Mouse (Mus musculus) limb, embryonic 11.5 days (tissue): Measurements from ENCODE around the gene Banp. TPM values are rescaled to one million over a fixed set of nuclear protein-coding genes. Genes with fewer than 3 reads are reported as not detected.

Source experiments
- ATAC-seq: fragments of 200-750 bp; cut with Nextera tagmentation; 2 replicates; pipeline ENCODE4 v1.8.0; 2017; ENCODE audit warnings: low read depth; ENCODE audit not compliant: insufficient number of reproducible peaks, low FRiP score, low TSS enrichment
- DNase-seq: peaks from one replicate; pipeline ENCODE4 v3.0.0-alpha.2; 2015; ENCODE audit warnings: low spot score
- H3K27ac ChIP-seq: fragments of 300-500 bp; sonication (generic); replicated peaks from 2 replicates; pipeline ENCODE4 v1.5.1; 2014; ENCODE audit warnings: low read depth, mild to moderate bottlenecking, low read length
- H3K27me3 ChIP-seq: fragments of 300-500 bp; sonication (generic); 2 replicates; pipeline ENCODE4 v1.6.1; 2014; ENCODE audit warnings: mild to moderate bottlenecking, low read length, mixed read lengths; ENCODE audit not compliant: control insufficient read depth, insufficient read depth
- H3K36me3 ChIP-seq: fragments of 300-500 bp; sonication (generic); 2 replicates; pipeline ENCODE4 v1.6.1; 2014; ENCODE audit warnings: mild to moderate bottlenecking, low read length, moderate library complexity, mixed read lengths; ENCODE audit not compliant: control insufficient read depth, insufficient read depth
- H3K4me1 ChIP-seq: fragments of 300-500 bp; sonication (generic); 2 replicates; pipeline ENCODE4 v1.6.1; 2014; ENCODE audit warnings: low read length, mixed read lengths; ENCODE audit not compliant: control insufficient read depth, insufficient read depth
- H3K4me2 ChIP-seq: fragments of 300-500 bp; sonication (generic); 2 replicates; pipeline ENCODE4 v1.6.1; 2014; ENCODE audit warnings: low read depth, mild to moderate bottlenecking, moderate library complexity; ENCODE audit not compliant: severe bottlenecking
- H3K4me3 ChIP-seq: fragments of 300-500 bp; sonication (generic); 2 replicates; pipeline ENCODE4 v1.5.1; 2014; ENCODE audit warnings: low read depth, low read length
- H3K9ac ChIP-seq: fragments of 300-500 bp; sonication (generic); 2 replicates; pipeline ENCODE4 v1.6.1; 2014; ENCODE audit warnings: mild to moderate bottlenecking, low read length
- H3K9me3 ChIP-seq: fragments of 300-500 bp; sonication (generic); 2 replicates; pipeline ENCODE4 v1.6.1; 2016; ENCODE audit warnings: low read length; ENCODE audit not compliant: control insufficient read depth
- WGBS: fragments of 180-500 bp; shearing (Covaris S2); extraction: QIAGEN DNeasy Blood & Tissue Kit; methylation state at CpG from one replicate; pipeline ENCODE4 v1.1.7; 2014; 5-methylcytosine and 5-hydroxymethylcytosine counted together
- polyA plus RNA-seq: library from polyadenylated mRNA; unstranded; fragments of >200 nt; fragmentation: Nextera tagmentation; extraction: Ambion mirVana; gene quantifications from 2 replicates; pipeline ENCODE4 v1.2.1, GENCODE M21; 2014

Banp gene
- polyA plus RNA-seq, 1 experiment from 2014 or later, result 58.1 TPM

DNA sequence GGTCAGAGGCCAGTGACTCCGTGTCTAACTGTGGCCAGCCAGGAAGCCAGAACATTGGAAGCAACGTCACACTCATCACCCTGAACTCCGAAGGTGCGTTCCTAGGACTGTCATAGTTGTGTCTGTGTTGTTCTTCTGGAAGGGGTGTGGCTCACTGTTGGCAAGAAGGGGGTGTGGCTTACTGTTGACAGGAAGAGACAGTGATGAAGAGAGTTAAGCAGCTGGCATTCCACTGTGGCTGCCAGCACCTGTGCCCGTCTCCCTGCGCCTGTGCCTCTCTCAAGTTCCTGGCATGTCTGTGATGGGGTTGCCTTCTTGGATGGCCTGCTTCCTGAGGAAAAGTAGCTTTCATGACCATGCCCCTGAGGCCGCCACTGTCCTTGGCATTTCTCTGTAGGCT lies 42.1 kb downstream of the Banp start:
- Histone ChIP-seq H3K27ac (no peak overlapping the region), H3K4me1 (no peaks in the 10 kb centered on the region), H3K9me3 (no peaks in the 10 kb centered on the region), H3K4me3 (no peak overlapping the region), H3K36me3 (peaks cover 22% of the 10 kb centered on the region), H3K27me3 (no peaks in the 10 kb centered on the region), H3K4me2 (no peak overlapping the region), H3K9ac (no peak overlapping the region)
- DNase-seq (no peak), ATAC-seq (no peak)
- 98% methylated on average over 7 of the region's 7 CpGs for WGBS

DNA sequence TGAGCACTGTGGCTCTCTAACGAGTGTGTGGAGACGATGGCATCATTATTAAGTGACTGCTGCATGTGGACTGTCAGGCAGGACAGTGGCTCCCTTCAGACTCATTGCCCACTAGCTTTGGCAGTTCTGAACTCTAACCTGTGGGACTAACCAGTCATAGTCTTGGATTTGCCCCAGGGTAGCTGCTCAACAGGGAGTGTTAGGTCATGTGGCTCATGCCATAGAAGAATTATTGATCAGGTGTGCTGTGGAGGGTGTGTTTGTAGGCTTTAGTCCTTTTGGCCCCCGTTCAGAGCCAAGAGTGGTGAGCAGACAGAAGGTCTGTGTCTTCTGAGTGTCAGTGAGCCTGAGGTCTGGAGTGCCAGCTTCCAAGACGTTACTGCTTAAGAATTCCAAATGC lies 43.4 kb downstream of the Banp start:
- WGBS, result 82% methylated on average over 4 of the region's 4 CpGs
- H3K36me3 ChIP-seq, result peaks cover 32% of the 10 kb centered on the region
- H3K4me3 ChIP-seq, result no peak overlapping the region
- no peaks in the 10 kb centered on the region for H3K27me3 ChIP-seq
- H3K9ac ChIP-seq, result no peak overlapping the region
- no peak for DNase-seq
- ATAC-seq, result no peak
- H3K27ac ChIP-seq, result no peak overlapping the region
- no peaks in the 10 kb centered on the region for H3K9me3 ChIP-seq
- H3K4me2 ChIP-seq, result no peak overlapping the region
- H3K4me1 ChIP-seq, result no peaks in the 10 kb centered on the region

DNA sequence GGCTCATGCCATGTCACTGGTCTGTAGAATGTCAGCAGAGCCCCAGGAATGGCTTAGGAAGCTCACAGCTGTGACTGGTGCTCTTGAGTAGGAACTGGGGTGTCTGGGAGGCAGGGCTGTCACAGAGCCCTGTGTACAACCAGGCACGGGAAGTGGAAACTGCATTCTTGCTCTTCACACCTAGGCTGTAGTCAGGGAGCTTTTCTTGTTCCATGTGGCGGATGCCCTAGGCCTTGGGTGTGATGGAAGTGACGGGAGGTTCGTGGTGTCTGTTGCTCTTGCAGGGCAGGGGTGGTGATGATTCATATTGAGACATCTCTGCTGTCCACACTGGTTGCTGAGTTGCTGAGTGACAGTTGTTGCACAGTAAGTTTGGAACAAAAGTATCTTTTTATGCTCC lies 45.6 kb downstream of the Banp start:
- no peaks in the 10 kb centered on the region for H3K4me1 ChIP-seq
- WGBS, result 85% methylated on average over 4 of the region's 4 CpGs
- no peak for ATAC-seq
- H3K9ac ChIP-seq, result no peak overlapping the region
- no peak for DNase-seq
- no peak overlapping the region for H3K4me3 ChIP-seq
- no peaks in the 10 kb centered on the region for H3K9me3 ChIP-seq
- no peaks in the 10 kb centered on the region for H3K27me3 ChIP-seq
- H3K36me3 ChIP-seq, result peaks cover 35% of the 10 kb centered on the region
- H3K4me2 ChIP-seq, result no peak overlapping the region
- no peak overlapping the region for H3K27ac ChIP-seq

DNA sequence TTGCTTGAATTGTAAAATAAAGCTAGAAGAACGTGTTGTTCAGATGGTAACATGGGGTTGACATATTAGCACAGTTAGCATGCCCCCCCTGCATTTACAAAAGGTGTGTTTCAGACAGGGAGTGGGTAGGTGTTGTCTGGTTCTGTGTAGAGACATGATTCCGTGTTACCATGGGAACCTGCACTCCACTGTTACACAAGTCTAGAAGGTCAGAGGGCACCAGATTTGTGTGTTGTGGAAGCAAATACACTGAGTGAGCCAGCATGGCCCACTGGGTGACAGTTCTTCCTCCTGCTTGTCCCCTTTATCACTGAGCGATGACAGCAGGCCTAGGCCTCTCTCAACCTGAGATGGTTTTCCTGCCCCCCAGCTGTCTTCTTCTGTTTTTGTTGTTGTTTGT lies 46.3 kb downstream of the Banp start:
- H3K9ac ChIP-seq, result no peak overlapping the region
- H3K4me3 ChIP-seq, result no peak overlapping the region
- no peak for ATAC-seq
- H3K4me2 ChIP-seq, result no peak overlapping the region
- peaks cover 32% of the 10 kb centered on the region for H3K36me3 ChIP-seq
- no peaks in the 10 kb centered on the region for H3K9me3 ChIP-seq
- H3K27ac ChIP-seq, result no peak overlapping the region
- H3K27me3 ChIP-seq, result no peaks in the 10 kb centered on the region
- no peak for DNase-seq
- no peaks in the 10 kb centered on the region for H3K4me1 ChIP-seq
- 85% methylated on average over 3 of the region's 3 CpGs for WGBS

GRCm38 (mm10) chr8:121998631-121999030 lies 49.1 kb downstream of the Banp start:
- ATAC-seq (no peak), DNase-seq (no peak)
- H3K27ac ChIP-seq, result no peak overlapping the region
- 92% methylated on average over 4 of the region's 4 CpGs for WGBS
- no peak overlapping the region for H3K4me3 ChIP-seq
- no peak overlapping the region for H3K4me2 ChIP-seq
- no peaks in the 10 kb centered on the region for H3K4me1 ChIP-seq
- H3K27me3 ChIP-seq, result no peaks in the 10 kb centered on the region
- H3K9me3 ChIP-seq, result no peaks in the 10 kb centered on the region
- H3K36me3 ChIP-seq, result peaks cover 25% of the 10 kb centered on the region
- H3K9ac ChIP-seq, result no peak overlapping the region

DNA sequence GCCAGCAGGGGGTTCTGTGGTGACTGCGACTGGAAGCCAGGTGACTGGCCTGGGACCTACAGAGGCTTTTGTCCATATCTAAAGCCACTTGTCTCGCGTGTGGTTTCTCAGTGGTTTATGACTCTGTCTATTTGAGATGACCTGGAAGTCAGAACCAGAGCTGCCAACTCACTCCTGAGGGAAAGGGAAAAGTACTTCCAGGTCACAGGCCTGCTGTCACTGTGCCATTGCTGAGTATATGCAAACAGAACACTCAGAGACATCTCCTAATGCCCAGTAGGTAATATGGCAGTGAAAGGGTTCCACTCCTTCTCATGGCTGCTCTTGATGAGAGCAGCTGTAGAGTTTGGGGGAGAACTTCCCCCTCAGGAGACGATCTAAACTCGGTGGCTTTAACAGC lies 49.7 kb downstream of the Banp start:
- no peak for ATAC-seq
- Histone ChIP-seq H3K27ac (no peak overlapping the region), H3K4me3 (no peak overlapping the region), H3K4me1 (no peaks in the 10 kb centered on the region), H3K36me3 (peaks cover 25% of the 10 kb centered on the region), H3K27me3 (no peaks in the 10 kb centered on the region), H3K9ac (no peak overlapping the region), H3K9me3 (no peaks in the 10 kb centered on the region), H3K4me2 (no peak overlapping the region)
- DNase-seq, result no peak
- 88% methylated on average over 5 of the region's 5 CpGs for WGBS

- H3K36me3 ChIP-seq, result peaks cover 19% of the 10 kb centered on the region
- DNase-seq, result no peak
- WGBS, result 91% methylated on average over 15 of the region's 15 CpGs
- H3K27me3 ChIP-seq, result no peaks in the 10 kb centered on the region
- no peaks in the 10 kb centered on the region for H3K9me3 ChIP-seq
- no peak for ATAC-seq
- H3K4me2 ChIP-seq, result no peak overlapping the region
- H3K27ac ChIP-seq, result no peak overlapping the region
- H3K9ac ChIP-seq, result no peak overlapping the region
- no peak overlapping the region for H3K4me3 ChIP-seq
- H3K4me1 ChIP-seq, result no peaks in the 10 kb centered on the region
Observed at GRCm38 (mm10) chr8:122001339-122002115, 52.0 kb downstream of the Banp start.

- Histone ChIP-seq H3K27me3 (no peaks in the 10 kb centered on the region), H3K9ac (no peak overlapping the region), H3K4me1 (no peaks in the 10 kb centered on the region), H3K4me2 (no peak overlapping the region), H3K36me3 (peaks cover 10% of the 10 kb centered on the region; the same call in 1 of the 2 replicates), H3K4me3 (no peak overlapping the region), H3K9me3 (no peaks in the 10 kb centered on the region), H3K27ac (no peak overlapping the region)
- no peak for DNase-seq
- 90% methylated on average over 8 of the region's 8 CpGs for WGBS
- no peak for ATAC-seq
Observed at GRCm38 (mm10) chr8:122003646-122004045, 54.1 kb downstream of the Banp start.

- Histone ChIP-seq H3K27me3 (no peaks in the 10 kb centered on the region), H3K36me3 (peaks cover 10% of the 10 kb centered on the region; the same call in 1 of the 2 replicates), H3K27ac (no peak overlapping the region), H3K4me2 (no peak overlapping the region), H3K9me3 (no peaks in the 10 kb centered on the region), H3K4me1 (no peaks in the 10 kb centered on the region), H3K9ac (no peak overlapping the region), H3K4me3 (no peak overlapping the region)
- ATAC-seq, result no peak
- no peak for DNase-seq
- WGBS, result 96% methylated on average over 5 of the region's 5 CpGs
Observed at GRCm38 (mm10) chr8:122004131-122004530, 54.6 kb downstream of the Banp start.
